Mouse (Mus musculus) urinary bladder, adult 2 months (tissue): ENCODE data around the gene Kiss1. TPM values are rescaled to one million over a fixed set of nuclear protein-coding genes. Genes with fewer than 3 reads are reported as not detected.
A peak's percentile ranks its signal among the peaks of the same experiment; 100 is the strongest.

Experiments
- DNase-seq: peaks from one replicate; pipeline ENCODE4 v3.0.0; 2022; ENCODE audit warnings: low spot score
- polyA plus RNA-seq: library from polyadenylated mRNA; depleted of rRNA; stranded (reverse); fragments of >200 nt; gene quantifications from 2 replicates; pipeline ENCODE4 v1.2.3, GENCODE M21; 2012; rRNA removed

The Kiss1 gene
- polyA plus RNA-seq, result not detected in 2 replicates

- no peak for DNase-seq
These were observed at the start of gene Kiss1 for GRCm38 (mm10) chr1:133321267-133321925. Gene Kiss1, plus strand, starts transcription at chr1:133321875.

GRCm38 (mm10) chr1:133274163-133274562 is 47.5 kb upstream of the Kiss1 start:
- no peak for DNase-seq

GRCm38 (mm10) chr1:133276983-133277382 is 44.7 kb upstream of the Kiss1 start:
- no peak for DNase-seq

DNA sequence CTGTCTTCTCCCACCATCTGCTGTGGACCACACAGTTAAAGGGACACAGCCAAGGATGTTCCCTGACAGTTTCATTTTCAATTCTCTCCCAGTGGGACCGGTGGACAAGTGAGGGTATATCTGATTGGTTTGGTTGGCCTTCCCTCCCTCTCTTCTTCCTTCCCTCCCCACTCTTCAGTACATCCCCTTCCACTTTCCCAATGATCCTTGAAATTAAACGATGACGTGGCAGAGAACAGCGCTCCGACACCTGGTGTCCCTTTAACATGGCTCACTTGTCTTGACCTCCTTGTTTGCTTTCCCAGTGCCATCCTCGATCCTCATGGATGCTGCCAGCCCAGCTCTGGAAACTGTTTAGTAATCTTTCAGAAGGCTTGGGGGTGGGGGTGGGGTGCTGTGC is 43.1 kb upstream of the Kiss1 start:
- DNase-seq, result no peak

DNA sequence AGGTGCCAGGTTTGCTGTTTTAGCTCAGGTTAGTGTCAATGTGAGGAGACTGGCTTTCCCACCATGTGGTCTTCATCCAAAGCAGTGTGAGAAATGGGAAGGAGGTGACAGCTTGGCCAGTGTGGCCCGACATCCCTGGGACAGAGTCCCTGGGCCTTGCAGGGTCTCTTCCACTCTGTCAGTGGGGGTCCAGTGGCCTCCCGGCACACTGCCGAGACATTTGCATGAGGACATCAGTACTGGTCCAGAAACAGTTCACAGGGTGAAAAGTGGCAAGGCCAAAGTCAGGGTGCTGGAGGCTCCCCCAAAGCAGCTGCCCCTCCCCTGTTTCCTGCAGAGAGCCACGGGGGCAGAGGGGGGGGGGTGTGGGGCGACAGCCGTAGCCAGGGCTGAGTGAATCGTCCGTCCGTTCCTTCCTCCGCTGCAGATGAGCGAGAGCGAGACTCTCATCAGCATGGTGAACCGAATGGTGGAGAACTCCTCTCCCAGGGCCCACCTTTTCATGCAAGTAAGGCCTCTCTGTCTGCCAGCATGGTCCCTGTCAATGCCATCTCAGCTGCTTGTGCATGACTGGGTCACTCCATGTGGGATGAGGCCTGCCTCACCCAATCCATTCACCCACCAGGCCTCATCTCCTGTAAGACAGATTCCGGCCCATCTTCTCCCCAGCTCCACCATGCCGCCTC is 42.6 kb upstream of the Kiss1 start:
- DNase-seq, result no peak

DNA sequence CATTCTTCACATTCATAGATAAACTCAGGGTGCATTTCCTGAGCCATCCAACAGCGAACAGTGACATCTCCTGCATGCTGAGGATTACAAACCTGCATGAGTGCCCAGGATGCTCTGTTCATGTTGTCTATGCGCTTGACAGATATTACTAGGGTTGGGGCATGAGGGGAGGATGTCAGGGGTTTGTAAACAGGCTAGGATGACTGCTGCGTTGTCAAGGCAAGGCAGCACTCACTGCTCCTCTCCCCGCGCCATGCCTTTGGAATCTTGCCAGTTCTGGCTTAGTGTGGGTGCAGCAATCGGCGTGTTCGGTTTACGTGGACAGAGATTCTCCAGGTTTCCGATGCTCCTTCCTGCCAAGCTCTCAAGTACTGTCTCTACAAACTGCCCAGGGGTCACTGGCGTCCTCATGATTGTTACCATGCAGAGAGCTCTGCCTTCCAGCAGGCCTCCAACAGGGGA is 42.0 kb upstream of the Kiss1 start:
- no peak for DNase-seq

DNA sequence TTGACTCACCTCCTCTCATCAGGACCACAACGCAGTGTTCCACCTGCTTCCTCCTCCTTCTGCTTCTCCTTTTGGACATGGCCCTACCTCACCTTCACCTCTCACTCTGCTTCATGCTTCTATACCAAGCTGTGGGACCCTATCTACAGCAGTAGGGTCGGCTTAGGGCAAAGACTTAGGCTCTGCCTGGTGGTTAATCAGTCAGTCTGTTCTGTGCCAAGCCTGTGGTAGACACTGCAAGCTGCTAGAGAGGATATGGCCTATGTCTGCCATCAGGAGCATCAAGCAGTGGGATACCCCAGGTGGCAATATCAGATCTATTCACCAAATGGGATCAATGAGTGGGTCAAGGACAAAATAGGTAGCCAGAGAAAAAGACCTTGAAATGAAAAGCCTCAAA is 41.1 kb upstream of the Kiss1 start:
- no peak for DNase-seq

GRCm38 (mm10) chr1:133285907-133286306 is 35.8 kb upstream of the Kiss1 start:
- no peak for DNase-seq

DNA sequence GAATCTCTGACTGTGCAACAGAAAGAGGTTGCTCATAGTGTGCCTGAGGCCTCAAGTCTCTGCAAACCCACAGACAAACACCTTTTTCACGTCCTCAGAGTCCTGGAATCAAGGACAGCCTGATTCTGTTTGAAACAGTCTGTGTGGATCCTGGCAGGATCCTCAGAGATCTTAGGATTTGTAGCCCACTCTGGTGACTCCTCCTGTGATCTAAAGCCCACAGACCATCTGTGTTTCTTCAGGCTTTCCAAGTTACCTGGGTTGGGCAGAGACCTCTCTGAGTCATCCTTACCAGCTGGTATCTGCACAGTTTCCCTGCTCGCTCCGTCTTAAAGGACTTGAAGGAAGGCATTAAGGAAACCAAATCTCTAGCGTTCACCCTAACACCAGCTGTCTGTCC is 34.6 kb upstream of the Kiss1 start:
- DNase-seq, result no peak

GRCm38 (mm10) chr1:133287880-133288279 is 33.8 kb upstream of the Kiss1 start:
- DNase-seq, result no peak

GRCm38 (mm10) chr1:133291888-133292287 is 29.8 kb upstream of the Kiss1 start:
- no peak for DNase-seq

- DNase-seq, result no peak
These were observed 29.1 kb upstream of the Kiss1 start for GRCm38 (mm10) chr1:133292608-133293007.

DNA sequence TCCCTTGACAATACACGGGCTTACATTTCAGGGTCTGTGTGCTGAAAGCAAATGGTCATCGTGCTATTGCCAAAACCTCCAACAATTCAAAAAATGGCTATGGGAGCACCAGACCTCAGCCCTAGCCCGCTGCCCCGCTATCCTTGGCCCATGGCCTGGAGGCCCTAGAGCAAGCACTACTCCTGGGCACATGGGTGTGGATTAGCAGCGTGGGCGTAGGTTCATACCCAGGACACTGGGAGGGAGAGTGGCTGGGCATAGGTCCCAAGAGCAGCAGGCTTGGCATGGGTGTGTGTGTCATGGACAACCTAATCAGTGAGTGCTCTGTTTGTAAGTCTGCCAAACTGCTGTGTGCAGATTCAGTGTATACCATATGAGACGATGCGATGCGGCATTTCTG is 25.3 kb upstream of the Kiss1 start:
- no peak for DNase-seq

- no peak for DNase-seq
These were observed 22.9 kb upstream of the Kiss1 start for GRCm38 (mm10) chr1:133298816-133299215.

DNA sequence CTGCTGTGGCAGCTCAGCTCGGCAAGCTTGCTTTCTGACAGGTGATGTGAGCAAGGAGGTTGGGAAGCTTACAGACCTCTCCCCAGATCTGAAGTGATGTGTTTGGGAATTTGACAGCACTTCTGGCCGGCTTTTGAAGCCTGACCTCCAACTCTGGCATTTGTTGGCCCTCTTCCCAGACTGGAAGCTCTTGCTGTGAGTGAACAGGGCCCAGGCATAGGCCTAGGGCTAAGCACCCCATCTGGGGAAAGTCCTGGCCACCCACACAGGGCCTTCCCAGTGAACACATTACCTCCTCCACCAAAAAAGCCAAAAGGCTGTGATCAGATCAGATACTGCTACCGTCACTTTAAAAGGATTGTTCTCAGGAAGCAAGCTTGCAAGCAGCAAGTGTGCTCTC is 19.1 kb upstream of the Kiss1 start:
- no peak for DNase-seq

- DNase-seq, result peak; percentile 68
These were observed 14.8 kb upstream of the Kiss1 start for GRCm38 (mm10) chr1:133306842-133307241.

DNA sequence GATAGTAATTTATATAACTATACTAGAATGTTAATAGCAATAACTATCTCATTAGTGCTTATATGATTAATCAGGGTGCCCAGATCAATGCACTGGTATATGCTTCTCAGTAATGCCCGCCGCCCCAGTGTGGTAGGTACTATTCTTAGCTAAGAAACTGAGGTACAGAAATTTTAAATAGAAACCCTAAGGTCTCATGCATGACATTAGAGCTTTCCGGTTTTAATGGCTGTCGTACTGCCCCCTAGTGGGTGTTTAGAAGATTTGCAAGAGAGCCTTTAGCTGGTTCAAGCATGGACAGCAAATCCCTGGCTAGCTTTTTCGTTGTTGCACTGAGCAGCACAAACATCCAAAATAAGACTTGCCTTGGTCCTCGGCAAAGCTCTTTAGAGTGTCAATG is 14.4 kb upstream of the Kiss1 start:
- no peak for DNase-seq

DNA sequence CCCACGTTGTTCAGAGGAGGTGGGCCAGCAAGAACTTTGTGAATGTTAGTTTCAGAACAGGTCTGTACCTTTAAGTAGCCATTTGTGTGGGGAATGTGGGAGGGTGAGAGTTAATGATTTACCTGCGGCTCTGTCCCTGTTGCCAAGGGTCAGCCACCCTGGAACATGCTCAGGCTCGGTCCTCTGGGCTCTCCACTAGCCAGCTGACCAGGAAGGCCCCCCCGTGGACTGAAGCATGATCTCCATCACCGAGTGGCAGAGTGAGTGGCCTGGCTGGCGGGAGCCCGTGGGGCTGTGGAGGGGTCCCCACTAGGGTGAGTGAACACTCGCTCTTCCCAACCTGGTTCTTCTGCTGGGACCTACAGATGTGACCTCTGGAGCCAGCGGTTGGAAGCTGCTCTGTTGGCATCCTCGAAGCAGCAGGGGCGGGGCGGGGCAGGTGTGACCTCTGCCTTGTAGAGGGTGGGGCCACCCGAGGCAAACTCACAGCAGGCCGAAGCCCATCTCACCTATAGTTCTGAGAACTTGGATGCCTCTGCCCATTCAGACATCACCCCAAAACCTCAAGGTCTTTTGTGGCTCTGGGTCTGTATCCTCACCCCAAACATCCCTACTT is 11.9 kb upstream of the Kiss1 start, which contains the start of gene Golt1a:
Gene Golt1a, plus strand, starts transcription at position 149 of the 616 bp plus-strand sequence.
- DNase-seq, result no peak

- no peak for DNase-seq
These were observed 10.4 kb upstream of the Kiss1 start for GRCm38 (mm10) chr1:133311240-133311639.

GRCm38 (mm10) chr1:133311946-133312345 is 9.7 kb upstream of the Kiss1 start:
- DNase-seq, result no peak

- no peak for DNase-seq
These were observed 7.3 kb upstream of the Kiss1 start for GRCm38 (mm10) chr1:133314364-133314763.

DNA sequence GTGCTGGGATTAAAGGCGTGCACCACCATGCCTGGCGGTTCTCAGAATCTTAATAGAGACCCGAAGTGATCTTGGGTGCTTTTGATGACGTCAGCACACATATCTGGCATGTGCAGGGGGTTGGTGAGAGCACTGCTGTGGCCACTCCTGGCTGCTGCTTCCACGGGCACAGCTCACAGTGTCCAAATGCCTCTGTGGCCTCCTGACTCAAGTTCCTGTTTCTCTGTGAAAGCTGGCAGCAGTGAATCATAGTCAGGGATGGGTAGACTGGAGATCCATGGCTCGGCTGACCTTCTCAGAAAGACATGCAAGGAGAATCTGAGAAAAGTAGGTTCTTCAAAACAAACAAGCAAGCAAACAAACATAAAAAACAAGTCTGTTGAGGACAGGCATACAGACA is 5.9 kb upstream of the Kiss1 start:
- no peak for DNase-seq

GRCm38 (mm10) chr1:133316577-133316976 is 5.1 kb upstream of the Kiss1 start:
- no peak for DNase-seq
